Mouse (Mus musculus): ENCODE data around the gene Plekhh3. TPM values are rescaled to one million over a fixed set of nuclear protein-coding genes. Genes with fewer than 3 reads are reported as not detected.

Gene Plekhh3
- polyA plus RNA-seq, 1 experiment: 2.5 TPM

DNA sequence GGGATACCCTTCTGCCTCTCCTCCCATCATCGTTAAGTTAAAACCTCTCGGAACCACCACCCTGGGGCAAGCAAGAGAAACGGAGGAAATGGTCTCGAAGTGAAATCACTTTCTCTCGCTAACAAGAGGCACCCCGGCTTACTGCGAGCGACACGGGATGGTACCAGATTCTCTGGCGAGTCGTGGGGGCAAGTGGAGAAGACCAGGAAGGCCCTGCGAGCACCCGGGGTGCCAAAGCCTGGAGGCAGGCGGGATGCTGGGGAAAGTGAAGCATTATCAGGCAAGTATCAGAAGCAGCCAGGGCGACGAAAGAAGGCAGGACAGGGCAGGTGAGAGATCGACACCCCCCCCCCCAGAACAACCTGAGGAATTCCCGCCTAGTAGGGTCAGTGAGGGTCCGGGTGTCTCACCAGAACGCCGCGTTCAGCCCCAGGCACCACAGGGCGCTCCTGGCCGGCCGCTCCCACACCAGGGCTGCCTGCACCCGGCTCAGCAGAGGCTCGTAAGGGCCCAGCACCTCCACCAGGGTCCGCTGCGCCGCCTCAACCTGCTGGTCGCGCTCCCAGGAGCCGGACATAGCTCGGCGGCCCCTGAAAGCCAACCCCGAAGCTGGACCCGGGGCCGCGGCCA is 51.9 kb downstream of the Plekhh3 start:
- Histone ChIP-seq H3K4me1 (ENCODE audit: control insufficient read depth, insufficient read depth, low read length) (no peaks in the 10 kb centered on the region), H3K4me3 (ENCODE audit: low read depth, low read length) (peak overlapping the region; percentile 96), H3K27me3 (ENCODE audit: control insufficient read depth, insufficient read depth, low read length, poor library complexity, severe bottlenecking) (no peaks in the 10 kb centered on the region), H3K9ac (ENCODE audit: low read depth, poor library complexity, severe bottlenecking) (peak overlapping the region; percentile 87), H3K9me3 (replicated peaks; ENCODE audit: control insufficient read depth, insufficient read depth, low read length, poor library complexity, severe bottlenecking) (no peaks in the 10 kb centered on the region), H3K27ac (ENCODE audit: insufficient read depth, low read length) (no peak overlapping the region), H3K36me3 (ENCODE audit: control insufficient read depth, insufficient read depth, low read length, poor library complexity, severe bottlenecking) (0 out of 2 replicates have a peak, but pooled peaks cover 2% of the 10 kb centered on the region)
- TF ChIP-seq CTCF (IDR thresholded peaks at IDR 0.05; ENCODE audit: low read depth, low read length) (no peak), POLR2A (IDR thresholded peaks at IDR 0.05; ENCODE audit: insufficient read depth, low read length) (no peak), EP300 (IDR thresholded peaks at IDR 0.05; ENCODE audit: insufficient read depth, low read depth, low read length) (no peak)

DNA sequence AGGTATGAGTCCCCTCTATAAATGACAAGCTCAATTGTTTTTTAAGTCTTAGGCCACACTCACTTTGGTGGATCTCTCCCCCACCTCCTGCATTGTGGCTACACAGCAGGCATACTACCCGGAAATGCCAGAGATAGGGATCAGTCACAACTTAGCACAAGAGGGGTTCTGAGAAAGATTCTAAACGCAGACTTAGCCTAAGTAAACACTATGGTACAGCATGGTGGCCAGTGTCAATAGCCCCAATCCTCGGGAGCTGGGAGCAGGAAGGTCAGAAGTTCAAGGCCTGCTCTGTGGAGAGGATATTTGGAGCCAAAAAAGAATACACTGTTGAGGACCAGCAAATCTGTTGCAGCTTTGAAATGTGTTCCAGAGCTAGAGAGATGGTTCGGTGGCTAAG is 53.0 kb downstream of the Plekhh3 start:
- TF ChIP-seq EP300 (IDR thresholded peaks at IDR 0.05; ENCODE audit: insufficient read depth, low read depth, low read length) (no peak), POLR2A (IDR thresholded peaks at IDR 0.05; ENCODE audit: insufficient read depth, low read length) (no peak), CTCF (IDR thresholded peaks at IDR 0.05; ENCODE audit: low read depth, low read length) (no peak)
- H3K9me3 ChIP-seq (replicated peaks; ENCODE audit: control insufficient read depth, insufficient read depth, low read length, poor library complexity, severe bottlenecking): no peaks in the 10 kb centered on the region
- no peak overlapping the region for H3K27ac ChIP-seq (ENCODE audit: insufficient read depth, low read length)
- H3K4me1 ChIP-seq (ENCODE audit: control insufficient read depth, insufficient read depth, low read length): no peaks in the 10 kb centered on the region
- no peak overlapping the region for H3K9ac ChIP-seq (ENCODE audit: low read depth, poor library complexity, severe bottlenecking)
- no peak overlapping the region for H3K4me3 ChIP-seq (ENCODE audit: low read depth, low read length)
- no peaks in the 10 kb centered on the region for H3K27me3 ChIP-seq (ENCODE audit: control insufficient read depth, insufficient read depth, low read length, poor library complexity, severe bottlenecking)
- H3K36me3 ChIP-seq (ENCODE audit: control insufficient read depth, insufficient read depth, low read length, poor library complexity, severe bottlenecking): 0 out of 2 replicates have a peak, but pooled peaks cover 2% of the 10 kb centered on the region

DNA sequence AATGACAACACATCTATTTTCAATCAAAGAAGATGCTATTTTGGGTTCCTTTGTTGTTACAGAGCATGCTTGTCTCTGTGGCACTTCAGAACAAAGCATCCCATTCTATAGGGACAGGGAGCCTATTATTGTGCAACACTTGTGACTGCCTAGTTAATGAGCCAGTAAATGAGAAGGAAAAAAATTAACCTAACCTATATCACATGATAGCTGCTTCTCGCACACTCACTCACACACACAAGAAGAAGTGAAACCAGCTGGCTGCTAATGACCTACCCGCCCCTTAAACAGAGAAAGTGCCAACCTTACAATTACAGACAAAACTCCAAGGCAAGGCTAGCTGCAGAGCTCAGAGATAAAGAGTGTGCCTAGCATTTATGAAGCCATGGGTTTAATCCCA is 55.6 kb downstream of the Plekhh3 start:
- no peaks in the 10 kb centered on the region for H3K4me1 ChIP-seq (ENCODE audit: control insufficient read depth, insufficient read depth, low read length)
- H3K27ac ChIP-seq (ENCODE audit: insufficient read depth, low read length): no peak overlapping the region
- TF ChIP-seq POLR2A (IDR thresholded peaks at IDR 0.05; ENCODE audit: insufficient read depth, low read length): no peak
- no peak for TF ChIP-seq EP300 (IDR thresholded peaks at IDR 0.05; ENCODE audit: insufficient read depth, low read depth, low read length)
- TF ChIP-seq CTCF (IDR thresholded peaks at IDR 0.05; ENCODE audit: low read depth, low read length): no peak
- no peaks in the 10 kb centered on the region for H3K27me3 ChIP-seq (ENCODE audit: control insufficient read depth, insufficient read depth, low read length, poor library complexity, severe bottlenecking)
- H3K9ac ChIP-seq (ENCODE audit: low read depth, poor library complexity, severe bottlenecking): no peak overlapping the region
- no peak overlapping the region for H3K4me3 ChIP-seq (ENCODE audit: low read depth, low read length)
- no peaks in the 10 kb centered on the region; the same call in 1 of the 2 replicates for H3K9me3 ChIP-seq (replicated peaks; ENCODE audit: control insufficient read depth, insufficient read depth, low read length, poor library complexity, severe bottlenecking)
- no peaks in the 10 kb centered on the region for H3K36me3 ChIP-seq (ENCODE audit: control insufficient read depth, insufficient read depth, low read length, poor library complexity, severe bottlenecking)

Other genes starting within 250 kb of the Plekhh3 start
- gene Stat3, start 231.8 kb downstream of the Plekhh3 start, polyA plus RNA-seq (2011; ENCODE audit: insufficient read depth, insufficient read length, low read depth, missing spikeins): 31.2 and 39.8 TPM in 2 replicates
- gene Cavin1, start 200.5 kb downstream of the Plekhh3 start, polyA plus RNA-seq (2011; ENCODE audit: insufficient read depth, insufficient read length, low read depth, missing spikeins): 78.5 and 79.8 TPM in 2 replicates
- 33.7 and 37.5 TPM in 2 replicates for gene Atp6v0a1, start 161.9 kb downstream of the Plekhh3 start, polyA plus RNA-seq (2011; ENCODE audit: insufficient read depth, insufficient read length, low read depth, missing spikeins)
- 7.3 and 7.9 TPM in 2 replicates for gene Naglu, start 101.3 kb downstream of the Plekhh3 start, polyA plus RNA-seq (2011; ENCODE audit: insufficient read depth, insufficient read length, low read depth, missing spikeins)
- gene Hsd17b1, start 92.9 kb downstream of the Plekhh3 start, polyA plus RNA-seq (2011; ENCODE audit: insufficient read depth, insufficient read length, low read depth, missing spikeins): 1.0 TPM in 1 of 2 replicates, not detected in the other
- gene Coasy, start 88.8 kb downstream of the Plekhh3 start, polyA plus RNA-seq (2011; ENCODE audit: insufficient read depth, insufficient read length, low read depth, missing spikeins): 21.7 and 24.5 TPM in 2 replicates
- gene Mlx, start 84.1 kb downstream of the Plekhh3 start, polyA plus RNA-seq (2011; ENCODE audit: insufficient read depth, insufficient read length, low read depth, missing spikeins): 40.5 and 44.8 TPM in 2 replicates
- gene Psmc3ip, start 75.9 kb downstream of the Plekhh3 start, polyA plus RNA-seq (2011; ENCODE audit: insufficient read depth, insufficient read length, low read depth, missing spikeins): 35.1 and 35.3 TPM in 2 replicates
- 32.3 and 33.6 TPM in 2 replicates for gene Retreg3, start 51.5 kb downstream of the Plekhh3 start, polyA plus RNA-seq (2011; ENCODE audit: insufficient read depth, insufficient read length, low read depth, missing spikeins)
- gene Tubg1, start 51.4 kb downstream of the Plekhh3 start, polyA plus RNA-seq (2011; ENCODE audit: insufficient read depth, insufficient read length, low read depth, missing spikeins): 55.3 and 60.5 TPM in 2 replicates
- 1.9 and 3.0 TPM in 2 replicates for gene Tubg2, start 15.4 kb downstream of the Plekhh3 start, polyA plus RNA-seq (2011; ENCODE audit: insufficient read depth, insufficient read length, low read depth, missing spikeins)
- 0.15 and 0.37 TPM in 2 replicates for gene Cntnap1, start 828 bp downstream of the Plekhh3 start, polyA plus RNA-seq (2011; ENCODE audit: insufficient read depth, insufficient read length, low read depth, missing spikeins)
- gene Ccr10, start 4.1 kb upstream of the Plekhh3 start, polyA plus RNA-seq (2011; ENCODE audit: insufficient read depth, insufficient read length, low read depth, missing spikeins): not detected in 2 replicates
- 42.8 and 49.9 TPM in 2 replicates for gene Ezh1, start 55.1 kb upstream of the Plekhh3 start, polyA plus RNA-seq (2011; ENCODE audit: insufficient read depth, insufficient read length, low read depth, missing spikeins)
- 3.4 and 4.9 TPM in 2 replicates for gene Ramp2, start 74.7 kb upstream of the Plekhh3 start, polyA plus RNA-seq (2011; ENCODE audit: insufficient read depth, insufficient read length, low read depth, missing spikeins)
- gene Vps25, start 82.4 kb upstream of the Plekhh3 start, polyA plus RNA-seq (2011; ENCODE audit: insufficient read depth, insufficient read length, low read depth, missing spikeins): 135 and 143 TPM in 2 replicates
- 0.85 and 0.96 TPM in 2 replicates for gene Wnk4, start 89.2 kb upstream of the Plekhh3 start, polyA plus RNA-seq (2011; ENCODE audit: insufficient read depth, insufficient read length, low read depth, missing spikeins)
- gene Cntd1, start 107.7 kb upstream of the Plekhh3 start, polyA plus RNA-seq (2011; ENCODE audit: insufficient read depth, insufficient read length, low read depth, missing spikeins): 14.6 and 14.9 TPM in 2 replicates
- 44.8 and 53.0 TPM in 2 replicates for gene Coa3, start 107.8 kb upstream of the Plekhh3 start, polyA plus RNA-seq (2011; ENCODE audit: insufficient read depth, insufficient read length, low read depth, missing spikeins)
- 48.2 and 53.0 TPM in 2 replicates for gene Becn1, start 130.9 kb upstream of the Plekhh3 start, polyA plus RNA-seq (2011; ENCODE audit: insufficient read depth, insufficient read length, low read depth, missing spikeins)
- 161 and 168 TPM in 2 replicates for gene Psme3, start 144.9 kb upstream of the Plekhh3 start, polyA plus RNA-seq (2011; ENCODE audit: insufficient read depth, insufficient read length, low read depth, missing spikeins)
- 3.5 and 5.8 TPM in 2 replicates for gene Aoc2, start 153.7 kb upstream of the Plekhh3 start, polyA plus RNA-seq (2011; ENCODE audit: insufficient read depth, insufficient read length, low read depth, missing spikeins)
- 0.84 and 0.94 TPM in 2 replicates for gene Aoc3, start 159.3 kb upstream of the Plekhh3 start, polyA plus RNA-seq (2011; ENCODE audit: insufficient read depth, insufficient read length, low read depth, missing spikeins)
- gene G6pc, start 196.2 kb upstream of the Plekhh3 start, polyA plus RNA-seq (2011; ENCODE audit: insufficient read depth, insufficient read length, low read depth, missing spikeins): not detected in 2 replicates
- gene Aarsd1, start 246.3 kb upstream of the Plekhh3 start, polyA plus RNA-seq (2011; ENCODE audit: insufficient read depth, insufficient read length, low read depth, missing spikeins): 45.2 and 45.4 TPM in 2 replicates

All from ES-Bruce4 (cell line).